Mouse (Mus musculus): ENCODE measurements around the gene Gnat3. TPM values are rescaled to one million over a fixed set of nuclear protein-coding genes. Genes with fewer than 3 reads are reported as not detected.

Gene Gnat3
- polyA plus RNA-seq, 1 experiment from 2014 or later = not detected

GRCm38 (mm10) chr5:17990618-17991017, 28.3 kb downstream of the Gnat3 start:
- Histone ChIP-seq H3K27me3 (ENCODE audit: control insufficient read depth, insufficient read depth, low read length) (no peaks in the 10 kb centered on the region), H3K4me2 (replicated peaks; ENCODE audit: low read depth, low read length) (no peak overlapping the region), H3K4me1 (ENCODE audit: control insufficient read depth, insufficient read depth, low read length) (no peaks in the 10 kb centered on the region), H3K4me3 (ENCODE audit: low read depth, low read length) (no peak overlapping the region), H3K9ac (replicated peaks; ENCODE audit: low read depth, low read length) (no peak overlapping the region), H3K36me3 (ENCODE audit: control insufficient read depth, insufficient read depth, low read length) (no peaks in the 10 kb centered on the region), H3K9me3 (ENCODE audit: control insufficient read depth, low read depth, low read length) (no peaks in the 10 kb centered on the region), H3K27ac (ENCODE audit: low read length) (no peak overlapping the region)
- 76% methylated on average over 6 of the region's 6 CpGs for WGBS
- ATAC-seq (ENCODE audit: insufficient number of reproducible peaks, insufficient read depth, low FRiP score, low read depth) = no peak

GRCm38 (mm10) chr5:17999570-17999969, 37.2 kb downstream of the Gnat3 start:
- ATAC-seq (ENCODE audit: insufficient number of reproducible peaks, insufficient read depth, low FRiP score, low read depth) = no peak
- no peak overlapping the region for H3K27ac ChIP-seq (ENCODE audit: low read length)
- WGBS = 64% methylated on average over 2 of the region's 2 CpGs
- H3K4me2 ChIP-seq (replicated peaks; ENCODE audit: low read depth, low read length) = no peak overlapping the region
- H3K4me1 ChIP-seq (ENCODE audit: control insufficient read depth, insufficient read depth, low read length) = no peaks in the 10 kb centered on the region
- no peak overlapping the region for H3K9ac ChIP-seq (replicated peaks; ENCODE audit: low read depth, low read length)
- no peaks in the 10 kb centered on the region for H3K36me3 ChIP-seq (ENCODE audit: control insufficient read depth, insufficient read depth, low read length)
- H3K27me3 ChIP-seq (ENCODE audit: control insufficient read depth, insufficient read depth, low read length) = no peaks in the 10 kb centered on the region
- H3K4me3 ChIP-seq (ENCODE audit: low read depth, low read length) = no peak overlapping the region
- H3K9me3 ChIP-seq (ENCODE audit: control insufficient read depth, low read depth, low read length) = no peaks in the 10 kb centered on the region

GRCm38 (mm10) chr5:18000185-18000584, 37.8 kb downstream of the Gnat3 start:
- H3K27me3 ChIP-seq (ENCODE audit: control insufficient read depth, insufficient read depth, low read length) = no peaks in the 10 kb centered on the region
- H3K4me2 ChIP-seq (replicated peaks; ENCODE audit: low read depth, low read length) = no peak overlapping the region
- H3K4me1 ChIP-seq (ENCODE audit: control insufficient read depth, insufficient read depth, low read length) = no peaks in the 10 kb centered on the region
- 61% methylated on average over 6 of the region's 6 CpGs for WGBS
- no peak overlapping the region for H3K27ac ChIP-seq (ENCODE audit: low read length)
- no peaks in the 10 kb centered on the region for H3K9me3 ChIP-seq (ENCODE audit: control insufficient read depth, low read depth, low read length)
- H3K9ac ChIP-seq (replicated peaks; ENCODE audit: low read depth, low read length) = no peak overlapping the region
- no peak for ATAC-seq (ENCODE audit: insufficient number of reproducible peaks, insufficient read depth, low FRiP score, low read depth)
- no peaks in the 10 kb centered on the region for H3K36me3 ChIP-seq (ENCODE audit: control insufficient read depth, insufficient read depth, low read length)
- no peak overlapping the region for H3K4me3 ChIP-seq (ENCODE audit: low read depth, low read length)

GRCm38 (mm10) chr5:18001646-18002045, 39.3 kb downstream of the Gnat3 start:
- Histone ChIP-seq H3K4me3 (ENCODE audit: low read depth, low read length) (no peak overlapping the region), H3K27me3 (ENCODE audit: control insufficient read depth, insufficient read depth, low read length) (no peaks in the 10 kb centered on the region), H3K27ac (ENCODE audit: low read length) (no peak overlapping the region), H3K9ac (replicated peaks; ENCODE audit: low read depth, low read length) (no peak overlapping the region), H3K9me3 (ENCODE audit: control insufficient read depth, low read depth, low read length) (no peaks in the 10 kb centered on the region), H3K4me1 (ENCODE audit: control insufficient read depth, insufficient read depth, low read length) (no peaks in the 10 kb centered on the region), H3K36me3 (ENCODE audit: control insufficient read depth, insufficient read depth, low read length) (no peaks in the 10 kb centered on the region), H3K4me2 (replicated peaks; ENCODE audit: low read depth, low read length) (no peak overlapping the region)
- WGBS = 33% methylated on average over 4 of the region's 4 CpGs
- ATAC-seq (ENCODE audit: insufficient number of reproducible peaks, insufficient read depth, low FRiP score, low read depth) = no peak

GRCm38 (mm10) chr5:18003675-18004074, 41.3 kb downstream of the Gnat3 start:
- no peak for ATAC-seq (ENCODE audit: insufficient number of reproducible peaks, insufficient read depth, low FRiP score, low read depth)
- WGBS = 87% methylated on average over 6 of the region's 6 CpGs
- Histone ChIP-seq H3K36me3 (ENCODE audit: control insufficient read depth, insufficient read depth, low read length) (no peaks in the 10 kb centered on the region), H3K27me3 (ENCODE audit: control insufficient read depth, insufficient read depth, low read length) (no peaks in the 10 kb centered on the region), H3K9ac (replicated peaks; ENCODE audit: low read depth, low read length) (no peak overlapping the region), H3K4me3 (ENCODE audit: low read depth, low read length) (no peak overlapping the region), H3K9me3 (ENCODE audit: control insufficient read depth, low read depth, low read length) (no peaks in the 10 kb centered on the region), H3K27ac (ENCODE audit: low read length) (no peak overlapping the region), H3K4me1 (ENCODE audit: control insufficient read depth, insufficient read depth, low read length) (no peaks in the 10 kb centered on the region), H3K4me2 (replicated peaks; ENCODE audit: low read depth, low read length) (no peak overlapping the region)

- H3K4me3 ChIP-seq (ENCODE audit: low read depth, low read length) = no peak overlapping the region
- no peaks in the 10 kb centered on the region for H3K36me3 ChIP-seq (ENCODE audit: control insufficient read depth, insufficient read depth, low read length)
- no peaks in the 10 kb centered on the region for H3K4me1 ChIP-seq (ENCODE audit: control insufficient read depth, insufficient read depth, low read length)
- H3K9ac ChIP-seq (replicated peaks; ENCODE audit: low read depth, low read length) = no peak overlapping the region
- no peak overlapping the region for H3K27ac ChIP-seq (ENCODE audit: low read length)
- no peaks in the 10 kb centered on the region for H3K9me3 ChIP-seq (ENCODE audit: control insufficient read depth, low read depth, low read length)
- ATAC-seq (ENCODE audit: insufficient number of reproducible peaks, insufficient read depth, low FRiP score, low read depth) = no peak
- H3K27me3 ChIP-seq (ENCODE audit: control insufficient read depth, insufficient read depth, low read length) = no peaks in the 10 kb centered on the region
- 93% methylated on average over 3 of the region's 3 CpGs for WGBS
- no peak overlapping the region for H3K4me2 ChIP-seq (replicated peaks; ENCODE audit: low read depth, low read length)
These were observed 42.7 kb downstream of the Gnat3 start for GRCm38 (mm10) chr5:18004824-18005611.

GRCm38 (mm10) chr5:18006157-18006556, 43.8 kb downstream of the Gnat3 start:
- no peaks in the 10 kb centered on the region for H3K27me3 ChIP-seq (ENCODE audit: control insufficient read depth, insufficient read depth, low read length)
- H3K4me3 ChIP-seq (ENCODE audit: low read depth, low read length) = no peak overlapping the region
- WGBS = 89% methylated on average over 2 of the region's 2 CpGs
- H3K9ac ChIP-seq (replicated peaks; ENCODE audit: low read depth, low read length) = no peak overlapping the region
- no peak overlapping the region for H3K4me2 ChIP-seq (replicated peaks; ENCODE audit: low read depth, low read length)
- no peak for ATAC-seq (ENCODE audit: insufficient number of reproducible peaks, insufficient read depth, low FRiP score, low read depth)
- H3K36me3 ChIP-seq (ENCODE audit: control insufficient read depth, insufficient read depth, low read length) = no peaks in the 10 kb centered on the region
- no peak overlapping the region for H3K27ac ChIP-seq (ENCODE audit: low read length)
- H3K9me3 ChIP-seq (ENCODE audit: control insufficient read depth, low read depth, low read length) = no peaks in the 10 kb centered on the region
- no peaks in the 10 kb centered on the region for H3K4me1 ChIP-seq (ENCODE audit: control insufficient read depth, insufficient read depth, low read length)

- no peak overlapping the region for H3K9ac ChIP-seq (replicated peaks; ENCODE audit: low read depth, low read length)
- H3K4me1 ChIP-seq (ENCODE audit: control insufficient read depth, insufficient read depth, low read length) = no peaks in the 10 kb centered on the region
These were observed 44.7 kb downstream of the Gnat3 start for GRCm38 (mm10) chr5:18007067-18007466.

GRCm38 (mm10) chr5:18010301-18010700, 48.0 kb downstream of the Gnat3 start:
- no peaks in the 10 kb centered on the region for H3K27me3 ChIP-seq (ENCODE audit: control insufficient read depth, insufficient read depth, low read length)
- H3K4me2 ChIP-seq (replicated peaks; ENCODE audit: low read depth, low read length) = no peak overlapping the region
- H3K4me3 ChIP-seq (ENCODE audit: low read depth, low read length) = no peak overlapping the region
- 75% methylated on average over 5 of the region's 5 CpGs for WGBS
- no peaks in the 10 kb centered on the region for H3K36me3 ChIP-seq (ENCODE audit: control insufficient read depth, insufficient read depth, low read length)
- no peak overlapping the region for H3K27ac ChIP-seq (ENCODE audit: low read length)
- no peaks in the 10 kb centered on the region for H3K9me3 ChIP-seq (ENCODE audit: control insufficient read depth, low read depth, low read length)
- ATAC-seq (ENCODE audit: insufficient number of reproducible peaks, insufficient read depth, low FRiP score, low read depth) = no peak
- no peak overlapping the region for H3K9ac ChIP-seq (replicated peaks; ENCODE audit: low read depth, low read length)
- no peaks in the 10 kb centered on the region for H3K4me1 ChIP-seq (ENCODE audit: control insufficient read depth, insufficient read depth, low read length)

More at GRCm38 (mm10) chr5:18007067-18007466, 44.7 kb downstream of the Gnat3 start:
- Histone ChIP-seq H3K4me3 (ENCODE audit: low read depth, low read length) (no peak overlapping the region), H3K27ac (ENCODE audit: low read length) (no peak overlapping the region), H3K4me2 (replicated peaks; ENCODE audit: low read depth, low read length) (no peak overlapping the region), H3K9me3 (ENCODE audit: control insufficient read depth, low read depth, low read length) (no peaks in the 10 kb centered on the region), H3K27me3 (ENCODE audit: control insufficient read depth, insufficient read depth, low read length) (no peaks in the 10 kb centered on the region), H3K36me3 (ENCODE audit: control insufficient read depth, insufficient read depth, low read length) (no peaks in the 10 kb centered on the region)
- ATAC-seq (ENCODE audit: insufficient number of reproducible peaks, insufficient read depth, low FRiP score, low read depth) = no peak

Data from stomach, embryonic 14.5 days (tissue).